Mouse (Mus musculus): ENCODE results near the gene Sncb.

Sncb gene

DNA sequence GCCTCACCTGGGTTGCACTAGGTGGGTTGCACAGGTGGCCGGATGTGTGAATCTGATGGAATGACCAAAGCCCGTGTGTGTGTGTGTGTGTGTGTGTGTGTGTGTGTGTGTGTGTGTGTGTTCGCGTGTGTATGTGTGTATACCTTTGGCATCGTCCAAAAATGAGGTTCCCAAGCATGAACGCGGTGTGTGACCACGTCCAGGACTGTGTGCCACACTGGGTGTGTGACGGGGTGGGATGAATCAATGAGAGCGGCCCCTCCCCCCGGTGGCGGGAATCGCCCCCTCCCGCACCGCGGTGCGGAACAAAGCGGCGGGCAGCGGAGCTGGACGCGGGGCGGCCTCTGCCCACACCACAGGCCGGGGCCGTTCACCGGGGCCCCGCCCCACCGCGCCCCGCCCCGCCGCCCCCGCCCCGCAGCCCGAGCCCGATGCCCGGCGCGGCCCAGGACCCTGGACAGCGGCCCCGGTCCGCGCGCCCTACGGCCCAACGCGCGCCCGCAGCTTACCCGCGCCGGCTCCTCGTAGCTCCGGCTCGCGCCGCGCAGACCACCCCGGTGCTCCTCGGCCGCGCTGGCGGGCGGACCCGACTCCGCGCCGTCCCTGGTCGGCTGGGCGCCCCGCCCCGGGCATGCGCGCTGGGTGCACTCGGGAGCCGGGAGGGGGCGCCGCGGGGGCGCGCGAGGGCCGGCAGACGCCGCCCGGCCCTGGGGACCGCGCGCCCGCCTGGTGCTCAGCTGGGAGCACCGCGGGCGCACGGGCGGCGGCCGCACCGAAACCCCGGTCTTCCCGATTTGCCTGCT is 17.1 kb downstream of the Sncb start:
- DNase-seq (ENCODE audit: low read depth, low spot score): peak; percentile 44

DNA sequence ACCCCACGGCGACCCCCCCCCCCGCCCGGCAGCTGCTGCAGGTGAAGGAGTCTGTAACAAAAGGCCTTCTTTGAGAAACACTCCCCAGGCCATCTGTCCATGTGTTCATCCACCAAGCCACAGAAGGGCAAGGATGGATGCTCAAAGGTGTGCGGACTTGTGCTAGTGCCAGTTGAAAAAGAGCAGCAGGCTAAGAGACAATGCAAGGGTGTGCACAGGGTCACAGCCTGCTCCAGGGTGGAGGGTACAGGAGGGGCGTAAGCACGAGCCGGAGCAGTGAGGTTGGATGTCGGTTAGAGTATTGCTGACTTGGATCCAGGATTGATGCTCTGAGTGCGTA is 17.7 kb downstream of the Sncb start:
- no peak for DNase-seq (ENCODE audit: low read depth, low spot score)

DNA sequence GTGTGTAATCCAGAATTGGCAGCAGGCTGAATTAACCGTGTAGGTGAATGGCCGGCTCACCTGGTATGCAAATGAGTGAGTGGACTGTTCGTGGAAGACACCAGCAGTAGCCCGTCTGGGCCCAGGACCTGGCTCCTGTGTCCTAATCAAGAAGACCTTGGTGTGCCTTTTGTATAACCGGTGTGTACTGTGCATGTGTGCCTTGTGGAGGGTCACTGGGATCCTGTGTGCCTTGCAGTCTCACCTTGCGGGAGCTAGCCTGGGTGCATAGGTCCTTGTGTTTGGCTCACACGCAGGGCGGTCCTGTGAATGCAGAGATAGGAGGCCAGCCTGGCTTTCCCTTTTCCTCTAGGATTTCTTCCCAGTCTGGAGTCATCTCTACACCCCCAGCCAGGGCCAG is 18.2 kb downstream of the Sncb start:
- no peak for DNase-seq (ENCODE audit: low read depth, low spot score)

DNA sequence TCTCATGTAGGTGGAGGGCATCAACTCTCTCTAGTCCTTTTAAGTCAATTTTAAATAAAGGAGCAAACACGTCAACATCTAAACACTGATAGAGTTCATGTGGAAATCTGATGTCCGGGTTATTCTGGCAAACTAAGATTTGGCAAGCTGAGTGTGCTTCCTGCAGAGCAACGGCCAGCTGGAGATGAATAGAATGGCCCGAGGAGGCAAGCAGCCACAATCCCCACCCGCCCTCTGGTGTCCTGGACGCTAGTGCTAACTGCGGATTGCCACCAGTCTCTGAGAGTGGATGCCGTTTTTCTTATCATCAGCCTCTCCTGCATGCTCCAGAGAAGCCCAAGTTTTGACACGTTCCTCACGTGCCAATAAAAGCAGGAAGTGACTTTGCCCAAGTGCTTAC is 19.5 kb downstream of the Sncb start:
- no peak for DNase-seq (ENCODE audit: low read depth, low spot score)

DNA sequence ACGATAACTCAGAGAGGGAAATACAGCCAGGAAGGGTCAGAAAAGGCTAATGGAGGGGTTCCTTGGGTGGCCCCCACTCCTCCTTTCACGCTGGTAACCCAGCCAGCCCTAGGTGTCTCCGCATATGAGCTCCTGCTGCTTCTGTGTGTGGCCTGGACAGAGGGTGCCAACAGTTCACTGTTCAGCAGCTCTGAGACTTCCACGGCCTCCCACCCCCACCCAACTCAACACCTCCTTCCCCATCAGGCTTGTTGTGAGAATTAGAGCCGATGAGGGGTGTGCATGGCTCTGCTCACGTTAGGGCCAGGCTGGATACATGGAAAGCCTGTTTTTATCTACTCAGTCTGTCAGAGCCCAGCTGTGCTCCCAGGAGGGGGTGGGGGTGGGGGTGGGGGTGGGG is 20.3 kb downstream of the Sncb start:
- no peak for DNase-seq (ENCODE audit: low read depth, low spot score)

DNA sequence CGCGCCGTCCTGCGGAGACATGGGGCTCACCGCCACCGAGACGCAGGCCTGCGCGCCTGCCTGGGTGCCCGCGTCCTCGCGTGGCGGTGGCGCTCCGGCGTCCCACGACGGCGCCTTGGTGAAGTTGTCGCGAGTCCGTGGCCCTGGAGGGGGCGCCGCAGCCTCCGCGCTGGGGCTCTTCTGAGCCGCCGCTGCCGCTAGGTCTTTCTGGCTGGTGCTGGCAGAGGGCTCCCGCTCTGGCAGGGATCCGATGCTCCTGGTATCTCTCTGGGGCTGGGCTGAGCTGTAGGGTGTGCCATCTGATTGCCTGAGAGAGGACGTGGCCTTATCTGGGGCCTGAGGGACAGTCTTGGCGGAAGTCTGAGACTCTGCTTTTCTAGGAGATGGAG is 28.2 kb downstream of the Sncb start:
- DNase-seq (ENCODE audit: low read depth, low spot score): peak; percentile 74

DNA sequence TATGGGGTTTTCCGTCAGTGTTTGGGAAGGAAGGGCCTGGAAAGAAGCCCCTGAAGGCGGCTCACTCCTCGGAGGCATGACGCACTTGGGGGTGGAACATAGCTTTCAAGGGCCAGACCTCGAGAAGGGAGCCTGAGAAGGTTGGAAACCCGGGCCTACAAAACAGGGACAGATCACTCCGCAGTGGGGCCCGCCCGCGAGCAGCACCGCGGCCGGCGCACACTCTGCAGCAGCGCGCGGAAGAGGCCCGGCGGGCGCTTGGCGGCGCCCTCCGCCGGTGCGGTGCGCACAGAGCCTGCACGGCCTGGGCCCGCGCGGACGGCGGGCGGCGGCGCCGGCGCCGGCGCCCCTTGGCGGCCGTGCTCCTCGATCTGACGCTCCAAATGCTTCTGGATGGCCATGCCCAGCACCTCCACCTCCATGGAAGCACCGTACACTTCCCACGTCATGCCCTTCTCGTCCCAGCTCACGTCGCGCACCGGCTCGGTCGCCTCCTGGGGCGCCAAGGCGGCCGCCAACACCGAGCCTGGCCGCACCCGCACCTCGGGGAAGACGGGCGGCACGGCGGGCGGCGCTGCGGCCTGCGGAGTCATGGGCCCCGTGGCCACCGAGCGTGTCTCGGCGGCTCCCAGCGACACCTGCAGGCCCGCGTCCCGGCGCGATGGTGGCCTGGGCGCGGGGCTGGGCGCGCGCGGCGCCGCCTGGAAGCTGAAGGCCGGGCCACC is 28.7 kb downstream of the Sncb start:
- DNase-seq (ENCODE audit: low read depth, low spot score): peak; percentile 84

DNA sequence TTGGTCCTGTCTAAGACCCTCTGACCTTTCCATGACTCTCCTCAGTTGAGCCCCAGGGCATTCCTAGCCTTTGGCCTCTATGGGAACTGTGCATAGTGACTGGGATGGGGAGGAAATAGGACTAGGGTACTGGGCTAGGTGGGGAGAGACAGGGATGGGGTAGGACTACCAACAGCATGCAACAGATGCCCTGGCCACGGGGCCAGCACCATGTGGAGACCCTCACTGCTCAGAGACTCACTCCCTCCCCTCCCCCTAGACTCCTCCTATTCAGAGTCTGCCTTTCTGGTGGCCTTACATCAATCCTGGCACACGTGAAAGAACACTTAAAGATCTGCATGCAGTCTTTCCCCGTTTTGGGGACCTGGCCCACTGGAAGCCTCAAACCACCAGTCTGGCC is 29.5 kb downstream of the Sncb start:
- no peak for DNase-seq (ENCODE audit: low read depth, low spot score)

DNA sequence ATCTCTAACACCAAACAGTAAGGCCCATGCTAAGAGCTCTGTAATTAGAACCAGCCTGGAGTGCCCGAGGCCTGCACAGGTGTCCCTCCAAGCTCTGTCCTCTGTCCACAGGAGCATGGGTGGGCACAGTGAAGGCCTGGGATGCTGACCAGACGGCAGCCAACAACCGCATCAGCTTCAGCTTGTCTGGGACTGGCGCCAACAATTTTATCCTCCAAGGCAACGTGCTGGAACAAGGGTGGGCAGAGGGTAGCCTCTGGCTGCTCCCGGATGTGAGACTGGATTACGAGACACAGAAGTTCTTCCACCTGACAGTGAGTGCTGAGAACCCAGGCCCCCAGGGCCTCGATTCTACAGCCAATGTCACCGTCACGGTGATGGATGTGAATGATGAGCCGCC is 40.3 kb downstream of the Sncb start:
- DNase-seq (ENCODE audit: low read depth, low spot score): no peak

DNA sequence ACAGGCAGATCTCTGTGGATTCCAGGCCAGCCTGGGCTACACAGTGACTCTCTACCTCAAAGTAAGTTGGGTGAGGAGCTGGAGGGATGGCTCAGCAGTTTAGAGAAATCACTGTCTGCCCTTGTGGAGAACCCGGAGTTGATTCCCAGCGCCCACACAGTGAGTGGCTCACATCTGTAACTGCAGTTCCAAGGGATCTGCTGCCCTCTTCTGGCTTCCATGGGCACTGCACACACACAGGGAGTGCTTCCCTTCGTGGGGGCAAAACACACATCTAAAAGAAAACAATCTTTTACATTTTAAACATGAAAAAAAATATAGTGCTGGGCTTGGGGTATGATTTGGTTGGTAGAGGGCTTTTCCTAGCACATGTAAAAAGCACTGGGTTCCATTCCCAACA is 43.3 kb downstream of the Sncb start:
- peak; percentile 52 for DNase-seq (ENCODE audit: low read depth, low spot score)

DNA sequence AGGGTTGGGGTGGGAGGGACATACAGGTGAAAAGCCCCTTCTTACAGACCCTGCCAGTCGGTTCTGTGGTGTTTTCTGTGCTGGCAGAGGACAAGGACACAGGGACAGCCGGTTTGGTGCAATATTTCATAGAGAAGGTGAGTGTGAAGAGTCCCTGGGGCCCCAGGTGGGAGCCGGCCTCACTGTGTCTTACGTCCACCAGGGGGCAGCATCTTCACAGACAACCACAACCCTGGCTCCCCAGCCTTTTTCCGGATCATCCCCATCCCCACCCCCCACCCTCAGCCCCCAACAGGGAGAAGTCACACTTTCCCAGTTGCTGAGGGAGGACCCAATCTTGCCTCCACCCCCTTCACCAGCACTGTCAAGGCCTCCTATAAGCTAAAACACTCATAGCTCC is 49.5 kb downstream of the Sncb start:
- DNase-seq (ENCODE audit: low read depth, low spot score): peak; percentile 81

DNA sequence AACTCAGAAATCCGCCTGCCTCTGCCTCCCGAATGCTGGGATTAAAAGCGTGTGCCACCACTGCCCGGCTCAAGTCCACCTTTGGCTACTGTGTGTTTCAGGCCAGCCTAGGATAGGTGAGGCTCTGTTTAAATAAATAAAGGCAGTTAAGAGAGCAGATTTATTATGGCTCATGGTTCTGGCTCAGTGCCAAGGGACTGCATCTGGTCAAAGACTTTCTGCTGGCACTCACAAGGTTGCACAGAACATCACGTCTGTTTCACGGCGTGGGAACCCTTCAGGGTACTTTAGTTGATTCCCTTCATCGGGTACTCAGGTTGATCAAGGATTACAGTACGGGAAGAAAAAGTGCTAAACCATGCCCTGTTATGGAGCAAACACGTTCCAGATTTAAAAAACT is 51.4 kb downstream of the Sncb start:
- no peak for DNase-seq (ENCODE audit: low read depth, low spot score)

DNA sequence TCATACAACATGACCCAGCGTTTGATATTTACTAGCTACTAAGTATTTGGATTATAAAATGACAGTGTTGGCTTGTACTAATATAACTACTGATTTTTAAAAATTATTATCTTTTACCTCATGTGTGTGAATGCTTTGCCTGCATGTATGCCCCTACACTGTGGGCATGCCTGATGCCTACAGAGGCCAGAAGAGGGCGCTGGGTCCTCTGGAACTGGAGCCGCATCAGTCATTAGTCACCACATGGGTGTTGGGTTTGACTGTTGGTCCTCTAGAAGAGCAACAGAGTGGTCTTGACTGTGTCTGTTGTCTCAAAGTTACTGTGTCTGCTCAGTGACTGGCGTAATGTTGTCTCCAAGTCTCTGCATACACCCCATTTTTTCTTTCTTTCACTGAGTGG is 52.0 kb downstream of the Sncb start:
- peak; percentile 49 for DNase-seq (ENCODE audit: low read depth, low spot score)

DNA sequence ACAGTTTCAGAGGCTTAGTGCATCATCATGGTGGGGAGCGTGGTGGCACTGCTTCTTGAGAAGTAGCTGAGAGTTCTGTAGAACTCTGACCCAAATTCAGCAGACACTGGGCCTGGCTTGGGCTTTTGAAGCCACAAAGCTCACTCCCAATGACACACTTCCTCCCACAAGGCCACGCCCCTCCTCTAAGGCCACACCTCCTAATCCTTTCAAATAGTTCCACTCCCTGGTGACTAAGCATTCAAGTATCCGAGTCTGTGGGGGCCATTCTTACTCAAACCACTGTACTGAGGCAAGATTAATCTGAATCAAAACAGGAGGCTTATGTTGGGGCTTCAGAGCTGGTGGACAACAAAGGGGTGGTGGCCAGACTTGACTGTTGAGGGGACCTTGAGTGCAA is 55.5 kb downstream of the Sncb start:
- DNase-seq (ENCODE audit: low read depth, low spot score): peak; percentile 48
